ENCODE assay signal across 8 mouse cellular contexts in the genomic region with DNA sequence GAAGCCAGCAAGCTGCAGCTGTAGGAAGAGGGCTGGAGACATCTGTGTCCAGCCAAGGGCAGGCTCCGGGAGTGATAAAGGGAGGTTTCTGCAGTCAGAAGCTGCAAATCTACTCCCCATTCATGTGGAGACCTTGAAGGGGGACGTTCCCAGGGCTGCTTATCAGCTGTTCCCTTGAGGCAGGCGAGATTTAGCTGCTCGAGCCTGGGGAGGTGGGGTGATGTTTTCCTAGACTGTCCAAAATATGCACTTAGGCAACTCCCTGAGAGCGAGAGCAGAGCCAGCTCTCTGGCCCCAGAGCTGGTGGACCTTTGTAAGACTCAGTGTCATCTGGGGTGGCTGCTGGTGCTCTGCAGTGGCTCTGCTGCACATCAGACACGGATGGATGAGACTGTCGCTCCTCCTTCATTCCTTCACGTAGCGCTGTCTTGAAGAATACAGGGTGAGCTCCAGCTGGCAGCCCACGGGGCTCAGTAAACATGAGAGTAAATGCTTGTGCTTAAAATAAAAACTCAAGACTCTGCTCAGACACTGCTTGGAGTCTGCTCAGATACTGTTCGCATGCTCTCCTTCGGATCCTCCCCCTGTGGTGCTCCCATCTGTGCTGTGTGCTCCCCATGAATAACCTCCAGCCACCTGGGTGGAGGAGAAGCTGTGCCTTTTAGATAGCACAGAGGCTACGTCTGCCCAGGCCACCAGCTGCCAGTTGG. TPM values are rescaled to one million over a fixed set of nuclear protein-coding genes. Genes with fewer than 3 reads are reported as not detected.
A peak's percentile ranks its signal among the peaks of the same experiment; 100 is the strongest.
DNase-seq lines count a peak whose midpoint lies in the region; ATAC-seq and TF ChIP-seq lines count a peak whose summit lies in the region.

No protein-coding gene starts in this region.

- peak overlapping the region; percentile 27; the same call in 1 of the 2 replicates for H3K9ac ChIP-seq in hindbrain, embryonic 11.5 days (ENCODE audit: low read depth, low read length)
- no peak overlapping the region for H3K9ac ChIP-seq in lung, embryonic 14.5 days

- H3K4me2 ChIP-seq in hindbrain, embryonic 11.5 days (replicated peaks; ENCODE audit: low read depth, low read length), result no peak overlapping the region
- peak overlapping the region; percentile 10; the same call in 1 of the 2 replicates for H3K4me2 ChIP-seq in lung, embryonic 14.5 days

- no peak for ATAC-seq in hindbrain, embryonic 11.5 days (ENCODE audit: low FRiP score)
- ATAC-seq in lung, embryonic 14.5 days (ENCODE audit: insufficient read depth), result peak; percentile 82

- H3K27ac ChIP-seq in brown adipose tissue, adult 24 weeks (replicated peaks; ENCODE audit: low read depth, low read length), result peak overlapping the region; percentile 63
- H3K27ac ChIP-seq in hindbrain, embryonic 11.5 days (ENCODE audit: low read depth, low read length), result no peak overlapping the region
- no peak overlapping the region for H3K27ac ChIP-seq in lung, embryonic 14.5 days (ENCODE audit: low read depth)

- H3K9me3 ChIP-seq in hindbrain, embryonic 11.5 days (ENCODE audit: control insufficient read depth, low read length), result no peaks in the 10 kb centered on the region
- no peaks in the 10 kb centered on the region for H3K9me3 ChIP-seq in lung, embryonic 14.5 days (ENCODE audit: low read depth, low read length)

- 56% methylated on average over 13 of the region's 13 CpGs for WGBS in hindbrain, embryonic 11.5 days
- 26% methylated on average over 13 of the region's 13 CpGs for WGBS in lung, embryonic 14.5 days

- H3K27me3 ChIP-seq in hindbrain, embryonic 11.5 days (ENCODE audit: control insufficient read depth, insufficient read depth, low read length), result no peaks in the 10 kb centered on the region; the same call in 1 of the 2 replicates
- no peaks in the 10 kb centered on the region for H3K27me3 ChIP-seq in lung, embryonic 14.5 days (ENCODE audit: insufficient read depth, low read length)

- no peak overlapping the region for H3K4me3 ChIP-seq in brown adipose tissue, adult 24 weeks (ENCODE audit: insufficient read depth, low read depth, low read length)
- no peak overlapping the region for H3K4me3 ChIP-seq in hindbrain, embryonic 11.5 days (ENCODE audit: low read depth, low read length)
- no peak overlapping the region for H3K4me3 ChIP-seq in lung, embryonic 14.5 days (ENCODE audit: low read depth, low read length)

- DNase-seq in MN1 (ENCODE audit: low spot score), result peak; percentile 57
- peak; percentile 15 to 16 for DNase-seq in frontal cortex, postnatal 25 days (ENCODE audit: low spot score in 2 of 2)
- no peak for DNase-seq in hindbrain, embryonic 11.5 days (ENCODE audit: low spot score)
- DNase-seq in layer of hippocampus, adult 9-11 months, result peak; percentile 28
- peak; percentile 55 for DNase-seq in lung, embryonic 14.5 days
- DNase-seq in right cerebral cortex, adult 18-20 months, result peak; percentile 41
- no peak for DNase-seq in T-cell, adult 2 months (ENCODE audit: low spot score)

- no peaks in the 10 kb centered on the region for H3K36me3 ChIP-seq in hindbrain, embryonic 11.5 days (ENCODE audit: control insufficient read depth, insufficient read depth, low read length)
- H3K36me3 ChIP-seq in lung, embryonic 14.5 days (ENCODE audit: insufficient read depth), result no peaks in the 10 kb centered on the region

- peaks cover 2% of the 10 kb centered on the region; the same call in 1 of the 2 replicates for H3K4me1 ChIP-seq in brown adipose tissue, adult 24 weeks (ENCODE audit: control insufficient read depth, insufficient read depth, insufficient read length, low read length)
- H3K4me1 ChIP-seq in hindbrain, embryonic 11.5 days (replicated peaks; ENCODE audit: control insufficient read depth, insufficient read depth, low read length), result no peaks in the 10 kb centered on the region
- H3K4me1 ChIP-seq in lung, embryonic 14.5 days (ENCODE audit: insufficient read depth), result peaks cover 6% of the 10 kb centered on the region; the same call in 1 of the 2 replicates

- TF ChIP-seq CTCF in lung, embryonic 14.5 days (IDR thresholded peaks at IDR 0.05; ENCODE audit: low read depth), result no peak

RNA-seq across cellular contexts. Expression of gene Pcsk6, which starts 41.1 kb away (rescaled TPM):
- 33.4 and 63.6 TPM in 2 replicates for polyA plus RNA-seq in brown adipose tissue, adult 24 weeks (2012; ENCODE audit: insufficient read depth, insufficient read length, missing spikeins)
- 1.1 and 2.4 TPM in 2 replicates for polyA plus RNA-seq in hindbrain, embryonic 11.5 days (2014; fragmentation: Nextera tagmentation; extraction: Ambion mirVana)
- polyA plus RNA-seq in lung, embryonic 14.5 days (2014; fragmentation: Nextera tagmentation; extraction: Ambion mirVana), result 8.9 and 9.2 TPM in 2 replicates

Comparison
In these comparisons a context has a peak if more than half of its experiments do, and no peak if none do; other contexts are left out.
1. DNase-seq: peak in MN1 (single experiment), frontal cortex, postnatal 25 days (2 of 2), layer of hippocampus, adult 9-11 months (single experiment), lung, embryonic 14.5 days (single experiment) and right cerebral cortex, adult 18-20 months (single experiment); none in hindbrain, embryonic 11.5 days (single experiment) and T-cell, adult 2 months (single experiment).